In genomic region chr6:127106726-127107125, GRCm38 (mm10) we compare ENCODE assay signal across 28 mouse cellular contexts. TPM values are rescaled to one million over a fixed set of nuclear protein-coding genes. Genes with fewer than 3 reads are reported as not detected.
DNase-seq lines count a peak whose midpoint lies in the region; ATAC-seq and TF ChIP-seq lines count a peak whose summit lies in the region.
"Had no signal": no experiment of that assay in that cellular context is flagged by ENCODE, and none has a peak within 500 bp of the region (broad histone marks: within the 10 kb centered on the region; RNA-seq: fewer than 3 reads in every experiment).

No protein-coding gene starts in this region.

- intact Hi-C loops in gastrocnemius, postnatal 14 days (cut with DNase I; ENCODE audit: low total_unique reads): no loop called here

- H3K4me3 ChIP-seq in heart, postnatal 0 days (ENCODE audit: low read depth, low read length): no peak overlapping the region
- H3K4me3 ChIP-seq in lung, postnatal 0 days (ENCODE audit: low read depth, low read length): no peak overlapping the region
- H3K4me3 ChIP-seq: hindbrain, embryonic 10.5 days; intestine, embryonic 15.5 days; limb, embryonic 13.5 days; neural tube, embryonic 12.5 days had no signal

- TF ChIP-seq CTCF in heart, postnatal 0 days (IDR thresholded peaks at IDR 0.05; ENCODE audit: low read depth): no peak
- TF ChIP-seq CTCF in lung, postnatal 0 days (IDR thresholded peaks at IDR 0.05): no peak

- TF ChIP-seq EP300 in heart, postnatal 0 days (IDR thresholded peaks at IDR 0.05; ENCODE audit: low read depth): no peak
- no peak for TF ChIP-seq EP300 in lung, postnatal 0 days (IDR thresholded peaks at IDR 0.05)

- peaks cover 9% of the 10 kb centered on the region; the same call in 1 of the 2 replicates for H3K36me3 ChIP-seq in heart, postnatal 0 days (replicated peaks; ENCODE audit: control insufficient read depth, insufficient read depth, low read length)
- H3K36me3 ChIP-seq in lung, postnatal 0 days (ENCODE audit: insufficient read depth, low read length): no peaks in the 10 kb centered on the region
- H3K36me3 ChIP-seq: intestine, embryonic 15.5 days; neural tube, embryonic 12.5 days had no signal

- no peak overlapping the region for H3K4me2 ChIP-seq in heart, postnatal 0 days (ENCODE audit: low read depth, low read length)
- no peak overlapping the region for H3K4me2 ChIP-seq in lung, postnatal 0 days (replicated peaks; ENCODE audit: low read depth, low read length)
- H3K4me2 ChIP-seq: intestine, embryonic 15.5 days; limb, embryonic 13.5 days; neural tube, embryonic 12.5 days had no signal

- H3K9me3 ChIP-seq in heart, postnatal 0 days (replicated peaks; ENCODE audit: control insufficient read depth, low read length): no peaks in the 10 kb centered on the region
- H3K9me3 ChIP-seq in lung, postnatal 0 days (ENCODE audit: low read length): no peaks in the 10 kb centered on the region
- H3K9me3 ChIP-seq: hindbrain, embryonic 10.5 days; intestine, embryonic 15.5 days; limb, embryonic 13.5 days; neural tube, embryonic 12.5 days had no signal

- no peaks in the 10 kb centered on the region for H3K27me3 ChIP-seq in heart, postnatal 0 days (ENCODE audit: control insufficient read depth, insufficient read depth, low read length)
- H3K27me3 ChIP-seq in lung, postnatal 0 days (replicated peaks; ENCODE audit: insufficient read depth, low read length): no peaks in the 10 kb centered on the region
- H3K27me3 ChIP-seq: intestine, embryonic 15.5 days; limb, embryonic 13.5 days; neural tube, embryonic 12.5 days had no signal

- no peak overlapping the region for H3K9ac ChIP-seq in heart, postnatal 0 days (replicated peaks; ENCODE audit: low read depth, low read length)
- H3K9ac ChIP-seq in lung, postnatal 0 days (replicated peaks; ENCODE audit: low read depth): no peak overlapping the region
- H3K9ac ChIP-seq: intestine, embryonic 15.5 days; limb, embryonic 13.5 days; liver, embryonic 14.5 days; neural tube, embryonic 12.5 days had no signal

- H3K4me1 ChIP-seq in heart, postnatal 0 days (ENCODE audit: control insufficient read depth, insufficient read depth): peaks cover 20% of the 10 kb centered on the region
- no peaks in the 10 kb centered on the region for H3K4me1 ChIP-seq in lung, postnatal 0 days (ENCODE audit: insufficient read depth, low read depth, low read length)

- DNase-seq in gastrocnemius, adult 18-20 months (ENCODE audit: low spot score): peak; percentile 17
- DNase-seq in gastrocnemius, postnatal 14 days: no peak
- no peak for DNase-seq in heart, postnatal 0 days (ENCODE audit: low spot score)
- DNase-seq in heart, adult 9 months (ENCODE audit: low spot score in 2 of 2): no peak
- DNase-seq in lung, postnatal 25 days (ENCODE audit: low spot score): peak; percentile 21
- no peak for DNase-seq in lung, postnatal 0 days (ENCODE audit: low spot score)
- peak; percentile 37 for DNase-seq in adipocyte (ENCODE audit: low spot score)
- DNase-seq in embryo, embryonic 11 days: no peak
- DNase-seq: cerebellum, adult 18-20 months; cerebellum, postnatal 36 days; kidney, adult 8-10 months; kidney, postnatal 10 days; midbrain, embryonic 14.5 days; right cerebral cortex, postnatal 25 days; spleen, adult 18-20 months had no signal

- H3K27ac ChIP-seq in heart, postnatal 0 days (ENCODE audit: low read depth): peak overlapping the region; percentile 68
- H3K27ac ChIP-seq in lung, postnatal 0 days (ENCODE audit: low read length): no peak overlapping the region
- H3K27ac ChIP-seq: hindbrain, embryonic 10.5 days; intestine, embryonic 15.5 days; limb, embryonic 13.5 days; liver, embryonic 14.5 days; neural tube, embryonic 12.5 days had no signal

- no peak for ATAC-seq in heart, postnatal 0 days (ENCODE audit: insufficient read depth, low read depth)
- no peak for ATAC-seq in lung, postnatal 0 days
- ATAC-seq: forebrain, embryonic 14.5 days; hindbrain, embryonic 16.5 days; intestine, embryonic 15.5 days had no signal

- 67% methylated on average over 5 of the region's 5 CpGs for WGBS in heart, postnatal 0 days
- 39% methylated on average over 5 of the region's 5 CpGs for WGBS in lung, postnatal 0 days

RNA-seq across cellular contexts. Expression of gene Tigar, which starts 2.6 kb away (rescaled TPM):
- total RNA-seq in gastrocnemius, adult 18-20 months (2021): 100 to 1,000 TPM in 1 of 2 experiments, 10 to 100 TPM in 1; 99.5 to 105 TPM
- 10 to 100 TPM; 16.4 to 18.9 TPM for total RNA-seq in gastrocnemius, postnatal 14 days (2021)
- 9.0 and 21.1 TPM in 2 replicates for total RNA-seq in heart, postnatal 0 days (2014; rRNA removed; ENCODE audit: low replicate concordance)
- 14.4 and 15.6 TPM in 2 replicates for polyA plus RNA-seq in heart, postnatal 0 days (2015; fragmentation: Nextera tagmentation; extraction: Ambion mirVana)
- polyA plus RNA-seq in lung, postnatal 0 days (2015; fragmentation: Nextera tagmentation; extraction: Ambion mirVana): 1.9 and 2.1 TPM in 2 replicates

RNA-seq across cellular contexts. Expression of gene Fgf23, which starts 34.0 kb away (rescaled TPM):
- total RNA-seq in gastrocnemius, adult 18-20 months (2021): not detected
- not detected for total RNA-seq in gastrocnemius, postnatal 14 days (2021)
- 1.1 TPM in 1 of 2 replicates, not detected in the other for total RNA-seq in heart, postnatal 0 days (2014; rRNA removed; ENCODE audit: low replicate concordance)
- 0.05 TPM in 1 of 2 replicates, not detected in the other for polyA plus RNA-seq in heart, postnatal 0 days (2015; fragmentation: Nextera tagmentation; extraction: Ambion mirVana)
- polyA plus RNA-seq in lung, postnatal 0 days (2015; fragmentation: Nextera tagmentation; extraction: Ambion mirVana): not detected in 2 replicates
- total RNA-seq: adrenal gland, adult 18-20 months; heart, postnatal 10 days; megakaryocyte-erythroid progenitor cell, adult 5-6 weeks had no signal
- polyA plus RNA-seq: embryonic facial prominence, embryonic 14.5 days; intestine, embryonic 15.5 days; limb, embryonic 13.5 days; liver, embryonic 14.5 days; lung, embryonic 16.5 days; neural tube, embryonic 12.5 days; urinary bladder, adult 2 months had no signal

RNA-seq across cellular contexts. Expression of gene Ccnd2, which starts 45.3 kb away (rescaled TPM):
- 10 to 100 TPM in 1 of 2 experiments, 1 to 10 TPM in 1; 7.2 to 12.8 TPM for total RNA-seq in gastrocnemius, adult 18-20 months (2021)
- total RNA-seq in gastrocnemius, postnatal 14 days (2021): 10 to 100 TPM; 17.6 to 31.6 TPM
- 31.1 and 34.5 TPM in 2 replicates for total RNA-seq in heart, postnatal 0 days (2014; rRNA removed; ENCODE audit: low replicate concordance)
- 383 and 392 TPM in 2 replicates for polyA plus RNA-seq in heart, postnatal 0 days (2015; fragmentation: Nextera tagmentation; extraction: Ambion mirVana)
- 286 and 310 TPM in 2 replicates for polyA plus RNA-seq in lung, postnatal 0 days (2015; fragmentation: Nextera tagmentation; extraction: Ambion mirVana)

Comparison
In these comparisons a context has a peak if more than half of its experiments do, and no peak if none do; other contexts are left out.
1. DNase-seq: peak in gastrocnemius, adult 18-20 months (single experiment), lung, postnatal 25 days (single experiment) and adipocyte (single experiment); none in gastrocnemius, postnatal 14 days (single experiment), heart, postnatal 0 days (single experiment), heart, adult 9 months (0 of 2), lung, postnatal 0 days (single experiment) and embryo, embryonic 11 days (single experiment).